Mouse (Mus musculus): ENCODE data around the gene Dbi.

The Dbi gene

GRCm38 (mm10) chr1:120121930-120122530 lies 1.2 kb upstream of the Dbi start:
- DNase-seq (ENCODE audit: low read depth, low spot score): no peak

- DNase-seq (ENCODE audit: low read depth, low spot score): peak; percentile 48
Observed at GRCm38 (mm10) chr1:120120141-120120968, 523 bp downstream of the Dbi start.

- DNase-seq (ENCODE audit: low read depth, low spot score): no peak
Observed at GRCm38 (mm10) chr1:120119389-120119788, 1.5 kb downstream of the Dbi start.

- no peak for DNase-seq (ENCODE audit: low read depth, low spot score)
Observed at GRCm38 (mm10) chr1:120118854-120119253, 2.0 kb downstream of the Dbi start.

GRCm38 (mm10) chr1:120116106-120116505 lies 4.8 kb downstream of the Dbi start:
- DNase-seq (ENCODE audit: low read depth, low spot score): peak; percentile 73

GRCm38 (mm10) chr1:120115671-120116081 lies 5.2 kb downstream of the Dbi start:
- peak; percentile 96 for DNase-seq (ENCODE audit: low read depth, low spot score)

- DNase-seq (ENCODE audit: low read depth, low spot score): no peak
Observed at GRCm38 (mm10) chr1:120112251-120113187, 8.4 kb downstream of the Dbi start.

GRCm38 (mm10) chr1:120111766-120112165 lies 9.1 kb downstream of the Dbi start:
- DNase-seq (ENCODE audit: low read depth, low spot score): no peak

GRCm38 (mm10) chr1:120109741-120110432 lies 11.0 kb downstream of the Dbi start:
- DNase-seq (ENCODE audit: low read depth, low spot score): no peak

GRCm38 (mm10) chr1:120105556-120105959 lies 15.3 kb downstream of the Dbi start:
- no peak for DNase-seq (ENCODE audit: low read depth, low spot score)

GRCm38 (mm10) chr1:120101227-120101609 lies 19.7 kb downstream of the Dbi start:
- no peak for DNase-seq (ENCODE audit: low read depth, low spot score)

GRCm38 (mm10) chr1:120100456-120101226 lies 20.2 kb downstream of the Dbi start:
- no peak for DNase-seq (ENCODE audit: low read depth, low spot score)

GRCm38 (mm10) chr1:120099483-120099882 lies 21.4 kb downstream of the Dbi start:
- peak; percentile 55 for DNase-seq (ENCODE audit: low read depth, low spot score)

GRCm38 (mm10) chr1:120098327-120098726 lies 22.6 kb downstream of the Dbi start:
- DNase-seq (ENCODE audit: low read depth, low spot score): peak; percentile 67

- DNase-seq (ENCODE audit: low read depth, low spot score): no peak
Observed at GRCm38 (mm10) chr1:120094920-120095319, 26.0 kb downstream of the Dbi start.

GRCm38 (mm10) chr1:120093482-120094134 lies 27.3 kb downstream of the Dbi start:
- DNase-seq (ENCODE audit: low read depth, low spot score): peak; percentile 89

GRCm38 (mm10) chr1:120090880-120091570 lies 29.9 kb downstream of the Dbi start:
- DNase-seq (ENCODE audit: low read depth, low spot score): no peak

- no peak for DNase-seq (ENCODE audit: low read depth, low spot score)
Observed at GRCm38 (mm10) chr1:120089180-120089579, 31.7 kb downstream of the Dbi start.

- no peak for DNase-seq (ENCODE audit: low read depth, low spot score)
Observed at GRCm38 (mm10) chr1:120086644-120087043, 34.2 kb downstream of the Dbi start.
